Mouse (Mus musculus) heart, embryonic 10.5 days (tissue): ENCODE data around the gene Ifrd2. TPM values are rescaled to one million over a fixed set of nuclear protein-coding genes. Genes with fewer than 3 reads are reported as not detected.
A peak's percentile ranks its signal among the peaks of the same experiment; 100 is the strongest.

Experiments
- DNase-seq: peaks from one replicate; pipeline ENCODE4 v3.0.0-alpha.2; 2017; ENCODE audit warnings: low spot score
- H3K27ac ChIP-seq: fragments of 300-500 bp; sonication (generic); 2 replicates; pipeline ENCODE4 v1.5.1; 2016; ENCODE audit warnings: mild to moderate bottlenecking
- H3K27me3 ChIP-seq: fragments of 300-500 bp; sonication (generic); 2 replicates; pipeline ENCODE4 v1.6.1; 2016; ENCODE audit warnings: mild to moderate bottlenecking; ENCODE audit not compliant: poor library complexity, insufficient read depth, severe bottlenecking
- H3K36me3 ChIP-seq: fragments of 300-500 bp; sonication (generic); 2 replicates; pipeline ENCODE4 v1.6.1; 2016; ENCODE audit warnings: mild to moderate bottlenecking, moderate library complexity
- H3K4me1 ChIP-seq: fragments of 300-500 bp; sonication (generic); 2 replicates; pipeline ENCODE4 v1.6.1; 2016; ENCODE audit warnings: mild to moderate bottlenecking
- H3K4me3 ChIP-seq: fragments of 300-500 bp; sonication (generic); 2 replicates; pipeline ENCODE4 v1.5.1; 2016; ENCODE audit warnings: mild to moderate bottlenecking, moderate library complexity
- H3K9me3 ChIP-seq: fragments of 300-500 bp; sonication (generic); 2 replicates; pipeline ENCODE4 v1.6.1; 2016; ENCODE audit warnings: mild to moderate bottlenecking, moderate library complexity
- WGBS: fragments of 180-500 bp; shearing (Covaris S2); methylation state at CpG from one replicate; pipeline ENCODE4 v1.1.7; 2016; 5-methylcytosine and 5-hydroxymethylcytosine counted together
- polyA plus RNA-seq: library from polyadenylated mRNA; unstranded; fragments of >200 nt; fragmentation: Nextera tagmentation; extraction: Ambion mirVana; gene quantifications from 2 replicates; pipeline ENCODE4 v1.2.1, GENCODE M21; 2016

Ifrd2 gene
- polyA plus RNA-seq, 1 experiment from 2014 or later: 62.8 TPM

DNA sequence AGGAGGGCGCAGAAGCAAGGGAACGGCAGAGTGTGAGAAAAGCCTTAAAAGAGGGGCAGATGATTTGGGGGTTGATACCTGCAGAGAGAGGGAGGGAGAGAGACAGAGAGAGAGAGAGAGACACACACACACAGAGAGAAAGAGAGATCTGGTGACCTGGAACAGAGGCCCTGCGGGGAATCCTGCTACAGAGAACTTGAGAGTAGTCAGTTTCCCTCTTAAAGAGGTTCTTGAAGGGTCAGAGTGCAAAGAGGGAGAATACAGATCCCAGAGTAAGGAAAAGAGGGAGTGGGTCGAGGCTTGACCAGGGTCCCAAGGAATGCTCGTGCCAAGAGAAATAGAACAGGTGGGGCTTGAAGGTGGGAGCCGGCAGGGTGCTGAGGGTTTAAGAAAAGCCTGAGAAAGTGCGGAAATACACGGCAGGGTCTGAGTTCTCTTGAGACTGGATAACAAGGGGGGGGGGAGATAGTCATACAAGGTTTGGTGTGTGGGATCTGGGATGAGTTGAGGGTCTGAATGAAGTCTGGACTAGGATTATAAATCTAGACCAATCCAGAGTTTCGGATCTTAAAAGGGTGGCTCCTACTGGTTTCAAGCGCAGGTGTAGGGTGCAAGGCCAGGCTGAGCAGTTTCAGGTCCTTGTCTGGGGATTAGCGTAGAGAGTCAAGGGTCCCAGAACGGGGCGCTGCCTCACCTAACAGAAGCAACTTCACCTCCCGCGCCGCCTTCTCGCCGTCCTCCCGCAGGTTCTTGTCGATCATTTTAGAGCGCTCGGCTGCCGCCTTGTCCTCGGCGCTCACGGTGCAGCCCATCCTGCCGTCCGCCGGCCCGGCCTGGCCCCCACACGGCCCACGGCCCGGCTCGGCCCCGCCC, 47.2 kb downstream of the Ifrd2 start:
- Histone ChIP-seq H3K9me3 (no peaks in the 10 kb centered on the region), H3K4me1 (peaks cover 74% of the 10 kb centered on the region), H3K4me3 (peak overlapping the region; percentile 84), H3K36me3 (peaks cover 9% of the 10 kb centered on the region; the same call in 1 of the 2 replicates), H3K27me3 (no peaks in the 10 kb centered on the region), H3K27ac (peak overlapping the region; percentile 94)
- under 1% methylated on average over 35 of the region's 35 CpGs for WGBS
- DNase-seq: no peak

- Histone ChIP-seq H3K4me3 (peak within 1 kb of the TSS; percentile 84), H3K27ac (peak within 1 kb of the TSS; percentile 94), H3K4me1 (peaks cover 67% of the 10 kb centered on the region), H3K9me3 (no peaks in the 10 kb centered on the region), H3K36me3 (0 out of 2 replicates have a peak, but pooled peaks cover 9% of the 10 kb centered on the region), H3K27me3 (no peaks in the 10 kb centered on the region)
- DNase-seq: peak; percentile 99
- WGBS: 3% methylated on average over 38 of the region's 38 CpGs
Measured at GRCm38 (mm10) chr9:107635279-107636028, 48.0 kb downstream of the Ifrd2 start, which contains the start of gene Gnai2. Gnai2 (minus strand) TSS chr9:107635367.

- H3K9me3 ChIP-seq: no peaks in the 10 kb centered on the region
- DNase-seq: peak; percentile 87
- H3K27me3 ChIP-seq: no peaks in the 10 kb centered on the region
- 29% methylated on average over 7 of the region's 7 CpGs for WGBS
- H3K27ac ChIP-seq: peak overlapping the region; percentile 59
- H3K4me3 ChIP-seq: peak overlapping the region; percentile 6; the same call in 1 of the 2 replicates
- 0 out of 2 replicates have a peak, but pooled peaks cover 3% of the 10 kb centered on the region for H3K36me3 ChIP-seq
- peaks cover 54% of the 10 kb centered on the region for H3K4me1 ChIP-seq
Measured at GRCm38 (mm10) chr9:107637070-107637469, 49.6 kb downstream of the Ifrd2 start.

- Histone ChIP-seq H3K27ac (peak overlapping the region; percentile 48), H3K4me1 (peaks cover 43% of the 10 kb centered on the region), H3K27me3 (peaks cover 5% of the 10 kb centered on the region; the same call in 1 of the 2 replicates), H3K4me3 (no peak overlapping the region), H3K36me3 (no peaks in the 10 kb centered on the region), H3K9me3 (no peaks in the 10 kb centered on the region)
- no peak for DNase-seq
- WGBS: 22% methylated on average over 8 of the region's 8 CpGs
Measured at GRCm38 (mm10) chr9:107640257-107640772, 52.9 kb downstream of the Ifrd2 start.

DNA sequence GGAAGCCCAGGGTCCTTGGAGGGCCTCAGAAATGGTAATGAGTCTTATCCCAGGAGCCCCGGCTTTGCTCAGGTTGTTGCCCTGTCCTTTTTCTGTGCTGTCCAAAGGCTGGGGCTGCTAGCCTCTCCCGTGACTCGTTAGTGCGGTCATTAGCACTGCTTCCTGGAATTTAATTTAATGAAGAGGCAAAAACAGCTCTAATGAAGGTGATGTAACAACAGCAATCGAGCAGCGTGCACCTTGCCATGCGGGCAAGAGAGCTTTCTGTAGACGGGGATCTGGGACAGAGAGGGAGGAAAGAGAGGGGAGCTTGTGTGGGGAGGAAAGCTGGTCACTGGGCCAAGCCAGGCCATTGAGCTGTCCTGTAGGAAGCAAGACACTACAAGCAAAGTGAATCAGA, 54.2 kb downstream of the Ifrd2 start:
- H3K27ac ChIP-seq: peak overlapping the region; percentile 56; the same call in 1 of the 2 replicates
- H3K4me1 ChIP-seq: peaks cover 33% of the 10 kb centered on the region
- no peaks in the 10 kb centered on the region for H3K36me3 ChIP-seq
- no peaks in the 10 kb centered on the region for H3K9me3 ChIP-seq
- H3K27me3 ChIP-seq: peaks cover 5% of the 10 kb centered on the region; the same call in 1 of the 2 replicates
- WGBS: 59% methylated on average over 8 of the region's 8 CpGs
- no peak for DNase-seq
- no peak overlapping the region for H3K4me3 ChIP-seq

Other genes with a start within 250 kb of the Ifrd2 start
- 13.4 and 14.6 TPM in 2 replicates for gene Hemk1, start 249.3 kb upstream of the Ifrd2 start, polyA plus RNA-seq
- gene 6430571L13Rik, start 247.0 kb upstream of the Ifrd2 start, polyA plus RNA-seq: 0.74 and 1.2 TPM in 2 replicates
- gene Cacna2d2, start 188.0 kb upstream of the Ifrd2 start, polyA plus RNA-seq: 6.8 TPM in 2 replicates
- 42.7 and 46.8 TPM in 2 replicates for gene Tmem115, start 53.7 kb upstream of the Ifrd2 start, polyA plus RNA-seq
- gene Cyb561d2, start 45.4 kb upstream of the Ifrd2 start, polyA plus RNA-seq: 24.1 and 24.5 TPM in 2 replicates
- 28.3 and 33.1 TPM in 2 replicates for gene Nprl2, start 45.4 kb upstream of the Ifrd2 start, polyA plus RNA-seq
- gene Zmynd10, start 40.3 kb upstream of the Ifrd2 start, polyA plus RNA-seq: 0.17 TPM in 1 of 2 replicates, not detected in the other
- gene Rassf1, start 36.1 kb upstream of the Ifrd2 start, polyA plus RNA-seq: 50.5 and 51.7 TPM in 2 replicates
- 64.7 and 70.0 TPM in 2 replicates for gene Tusc2, start 24.4 kb upstream of the Ifrd2 start, polyA plus RNA-seq
- 116 and 128 TPM in 2 replicates for gene Hyal2, start 19.7 kb upstream of the Ifrd2 start, polyA plus RNA-seq
- gene Hyal1, start 10.7 kb upstream of the Ifrd2 start, polyA plus RNA-seq: 4.9 and 6.8 TPM in 2 replicates
- 14.8 and 15.3 TPM in 2 replicates for gene Naa80, start 8.8 kb upstream of the Ifrd2 start, polyA plus RNA-seq
- 0.36 and 0.70 TPM in 2 replicates for gene Hyal3, start 6.8 kb upstream of the Ifrd2 start, polyA plus RNA-seq
- gene Sema3b, start 21.6 kb downstream of the Ifrd2 start, polyA plus RNA-seq: 4.9 and 8.2 TPM in 2 replicates
- 359 and 404 TPM in 2 replicates for gene Gnai2, start 47.7 kb downstream of the Ifrd2 start, polyA plus RNA-seq
- gene Slc38a3, start 81.9 kb downstream of the Ifrd2 start, polyA plus RNA-seq: 4.2 and 4.5 TPM in 2 replicates
- gene Gnat1, start 92.1 kb downstream of the Ifrd2 start, polyA plus RNA-seq: 1.2 and 3.2 TPM in 2 replicates
- gene Sema3f, start 122.8 kb downstream of the Ifrd2 start, polyA plus RNA-seq: 4.7 and 13.2 TPM in 2 replicates
- gene Rbm5, start 183.4 kb downstream of the Ifrd2 start, polyA plus RNA-seq: 131 and 159 TPM in 2 replicates